Mouse (Mus musculus): ENCODE measurements around the gene Pou6f1.
"Not testable (repeated sequence)": the region's sequence is repeated elsewhere in the genome, so short reads cannot be mapped to it uniquely, and the experiment has no call there.

Pou6f1 gene

DNA sequence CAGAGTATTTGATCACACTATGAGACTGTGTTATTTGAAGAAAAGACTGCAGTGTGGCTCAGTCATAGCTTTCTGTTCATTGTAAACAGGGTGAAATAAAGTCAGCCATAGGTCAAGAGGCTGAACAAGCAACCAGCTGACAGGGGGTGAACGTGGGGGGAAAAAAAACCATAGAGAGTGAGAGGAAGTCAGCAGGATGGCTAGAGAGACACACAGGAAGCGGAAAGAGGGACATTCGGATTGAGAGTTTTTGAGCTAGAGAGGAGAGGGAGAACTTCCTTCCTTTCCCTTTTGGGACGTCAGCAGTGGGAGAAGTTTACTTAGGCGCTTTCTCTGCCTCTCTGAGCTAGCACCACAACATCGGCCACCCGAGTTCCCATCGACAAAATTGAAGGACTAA, 9.3 kb downstream of the Pou6f1 start:
- in situ Hi-C loops (cut with MboI; ENCODE audit: low pct_unique_long_range_greater_than_20kb in 1 of 2, low sequenced_read_pairs in 2 of 2, unreplicated experiment in 1 of 2), result no loop called here

DNA sequence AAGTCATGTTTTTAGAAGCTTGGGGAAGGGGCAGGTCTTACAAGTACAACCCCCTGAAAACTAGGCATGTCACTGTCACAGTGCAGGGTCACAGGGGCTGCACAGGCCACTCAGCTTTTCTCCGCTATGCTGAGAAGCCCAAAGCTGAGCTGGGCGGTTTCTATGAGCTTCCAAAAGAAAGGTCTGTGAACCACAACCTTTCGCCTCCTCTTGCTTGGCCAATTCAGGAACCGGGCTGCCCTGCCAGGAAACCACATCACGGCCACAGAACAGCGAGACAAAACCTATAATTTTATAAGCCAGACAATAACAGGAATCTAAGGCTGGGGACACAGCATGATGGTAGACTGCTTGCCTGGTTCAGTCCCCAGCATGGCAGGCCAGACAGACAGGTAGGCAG, 11.5 kb downstream of the Pou6f1 start:
- in situ Hi-C loops (cut with MboI; ENCODE audit: low pct_unique_long_range_greater_than_20kb in 1 of 2, low sequenced_read_pairs in 2 of 2, unreplicated experiment in 1 of 2), result no loop called here

DNA sequence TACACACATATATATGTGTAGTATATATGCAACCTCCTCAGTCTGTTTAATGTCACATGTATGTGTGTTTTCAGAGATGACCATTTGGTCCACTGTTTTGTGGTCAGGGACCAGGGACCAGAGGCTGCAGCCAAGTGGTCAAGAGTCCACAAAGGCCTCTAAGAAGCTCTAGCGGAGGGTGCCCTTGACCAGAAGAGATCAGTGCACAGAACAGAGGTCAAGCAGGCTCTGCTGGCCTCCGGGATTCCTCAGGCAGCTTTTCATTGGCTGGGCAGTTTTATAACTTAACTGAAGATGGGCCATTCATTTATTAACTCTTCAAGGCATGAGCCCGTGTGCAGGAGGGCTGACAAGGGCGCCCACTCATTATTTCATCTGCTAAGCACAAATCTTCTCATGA, 12.6 kb downstream of the Pou6f1 start:
- in situ Hi-C loops (cut with MboI; ENCODE audit: low pct_unique_long_range_greater_than_20kb in 1 of 2, low sequenced_read_pairs in 2 of 2, unreplicated experiment in 1 of 2), result no loop called here

DNA sequence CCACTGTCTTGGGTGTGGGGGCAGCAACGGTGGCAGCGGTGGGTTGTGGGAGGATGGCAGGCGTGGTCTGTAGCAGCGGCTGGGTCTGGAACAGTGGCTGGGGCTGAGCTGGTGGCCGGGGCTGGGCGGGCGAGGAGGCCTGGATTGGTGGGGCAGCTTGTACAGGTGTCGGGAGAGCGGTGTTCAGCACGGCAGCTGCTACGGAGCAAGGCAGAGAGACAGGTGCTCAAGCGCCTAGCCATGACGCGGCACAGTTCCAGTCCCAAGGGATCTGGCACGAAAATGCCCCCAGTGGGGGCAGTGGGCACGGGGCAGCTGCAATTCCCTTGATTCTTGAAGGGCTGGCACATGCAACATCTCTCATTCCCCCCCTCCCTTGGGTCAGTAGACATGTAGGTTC, 13.9 kb downstream of the Pou6f1 start:
- in situ Hi-C loops (cut with MboI; ENCODE audit: low pct_unique_long_range_greater_than_20kb in 1 of 2, low sequenced_read_pairs in 2 of 2, unreplicated experiment in 1 of 2), result no loop called here

DNA sequence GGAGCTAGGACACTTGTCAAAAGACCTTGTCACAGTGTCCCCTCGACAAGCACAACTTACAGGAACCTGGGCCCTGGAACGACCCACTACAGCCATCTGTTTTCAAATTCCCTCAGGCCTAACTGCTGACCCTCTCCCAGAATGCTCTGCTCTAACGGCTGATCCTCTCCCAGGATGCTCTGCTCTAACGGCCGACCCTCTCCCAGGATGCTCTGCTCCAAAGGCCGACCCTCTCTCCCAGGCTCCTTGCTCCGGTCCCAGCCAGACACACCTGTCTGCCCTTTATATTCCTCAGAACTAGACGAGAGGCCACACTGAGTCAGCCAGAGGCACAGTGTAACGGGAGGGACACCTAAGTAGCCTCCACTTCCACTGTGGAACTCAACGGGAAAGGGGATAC, 19.7 kb downstream of the Pou6f1 start:
- in situ Hi-C loops (cut with MboI; ENCODE audit: low pct_unique_long_range_greater_than_20kb in 1 of 2, low sequenced_read_pairs in 2 of 2, unreplicated experiment in 1 of 2), result no loop called here

DNA sequence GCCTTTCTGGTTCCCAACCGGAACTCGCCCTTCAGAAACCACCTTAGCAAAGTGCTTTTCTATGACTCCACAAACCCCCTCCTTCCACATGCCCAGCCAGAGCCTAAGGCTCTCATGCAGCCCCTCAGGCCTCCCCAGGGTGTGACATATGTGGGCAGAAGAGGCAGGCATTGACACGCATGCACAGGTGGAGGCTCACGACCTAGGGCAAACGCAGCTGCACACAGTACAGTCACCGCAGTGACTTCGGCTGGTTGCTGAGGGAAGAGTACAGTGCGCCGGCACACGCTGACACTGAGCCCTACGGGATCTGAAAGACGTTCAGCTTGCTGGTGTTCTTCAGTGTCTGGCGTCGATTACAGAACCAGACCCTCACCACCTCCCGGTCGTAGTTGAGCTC, 21.8 kb downstream of the Pou6f1 start:
- in situ Hi-C loops (cut with MboI; ENCODE audit: low pct_unique_long_range_greater_than_20kb in 1 of 2, low sequenced_read_pairs in 2 of 2, unreplicated experiment in 1 of 2), result no loop called here

DNA sequence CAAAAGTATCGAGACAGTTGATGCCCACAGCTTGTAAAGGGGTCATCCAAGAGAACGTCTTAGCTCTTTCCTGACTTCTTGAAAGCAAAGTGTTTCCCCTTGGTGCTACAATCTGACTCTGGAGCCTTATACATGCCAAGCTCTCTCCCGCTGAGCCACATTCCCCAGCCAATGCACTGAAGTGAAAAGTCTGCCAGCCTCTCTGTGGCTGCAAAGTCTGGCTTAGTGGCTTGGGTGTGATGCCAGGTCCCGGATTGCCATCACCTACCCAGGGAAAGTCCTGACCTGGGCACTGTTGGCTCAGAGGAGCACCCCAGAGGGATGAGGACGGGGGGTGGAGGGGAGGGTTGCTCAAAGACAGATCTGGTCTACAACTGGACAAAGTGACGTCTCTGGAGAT, 23.0 kb downstream of the Pou6f1 start:
- in situ Hi-C loops (cut with MboI; ENCODE audit: low pct_unique_long_range_greater_than_20kb in 1 of 2, low sequenced_read_pairs in 2 of 2, unreplicated experiment in 1 of 2), result no loop called here

DNA sequence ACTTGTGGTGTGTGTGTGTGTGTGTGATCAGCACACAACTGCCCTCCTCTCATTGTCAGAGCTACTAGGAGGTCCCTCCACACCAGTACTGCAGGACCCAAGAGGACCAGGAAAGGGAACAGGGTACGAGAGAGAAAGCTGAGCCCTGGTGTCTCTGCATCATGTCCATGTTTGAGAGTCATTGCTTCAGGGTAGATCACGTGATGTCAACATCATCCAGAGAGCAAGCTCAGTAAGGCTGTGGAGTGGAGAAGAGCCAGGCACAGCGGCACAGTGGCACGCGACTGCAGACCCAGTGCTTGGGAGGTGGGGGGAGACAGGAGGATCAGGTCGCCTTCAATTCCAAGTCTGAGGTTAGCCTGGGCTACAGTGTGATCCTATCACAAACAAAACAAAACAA, 23.4 kb downstream of the Pou6f1 start:
- in situ Hi-C loops (cut with MboI; ENCODE audit: low pct_unique_long_range_greater_than_20kb in 1 of 2, low sequenced_read_pairs in 2 of 2, unreplicated experiment in 1 of 2), result no loop called here

DNA sequence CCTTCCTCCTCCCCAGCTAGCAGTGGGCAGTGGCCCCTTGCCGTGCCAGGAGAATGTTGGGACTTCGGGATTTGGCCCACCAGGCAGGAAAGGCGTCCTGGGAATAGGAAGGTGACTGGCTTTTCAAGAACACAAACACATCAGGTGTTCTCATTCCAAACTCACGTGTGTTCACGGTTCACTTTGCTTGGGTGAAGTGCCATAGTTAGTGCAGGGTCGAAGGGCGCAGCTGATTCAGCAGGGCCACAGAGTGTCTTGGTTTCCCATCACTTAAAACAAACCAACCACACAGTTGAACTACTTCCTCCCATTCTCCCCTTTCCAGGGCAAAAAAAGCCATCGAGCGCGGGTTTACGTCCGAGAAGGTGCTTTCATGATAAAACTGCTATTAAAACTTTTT, 24.4 kb downstream of the Pou6f1 start:
- in situ Hi-C loops (cut with MboI; ENCODE audit: low pct_unique_long_range_greater_than_20kb in 1 of 2, low sequenced_read_pairs in 2 of 2, unreplicated experiment in 1 of 2), result no loop called here

DNA sequence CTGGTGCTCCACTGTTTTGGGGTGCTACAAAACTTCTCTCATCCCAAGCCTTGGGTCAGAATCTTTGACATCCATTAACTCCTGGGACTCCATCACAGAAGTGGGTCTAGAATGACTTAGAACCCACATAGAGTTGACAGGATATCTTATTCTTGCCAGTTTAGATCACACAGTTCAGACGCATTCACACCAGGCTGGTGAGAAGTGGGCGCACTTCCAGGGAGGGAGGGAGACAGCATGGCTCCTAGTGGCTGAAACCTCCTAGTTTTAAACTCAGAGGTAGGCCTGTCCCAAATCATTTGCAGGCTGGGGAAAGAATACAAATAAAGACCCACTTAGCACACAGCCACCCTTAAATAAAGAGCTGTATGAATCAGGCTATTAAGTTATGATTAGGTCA, 25.4 kb downstream of the Pou6f1 start:
- in situ Hi-C loops (cut with MboI; ENCODE audit: low pct_unique_long_range_greater_than_20kb in 1 of 2, low sequenced_read_pairs in 2 of 2, unreplicated experiment in 1 of 2), result no loop called here

DNA sequence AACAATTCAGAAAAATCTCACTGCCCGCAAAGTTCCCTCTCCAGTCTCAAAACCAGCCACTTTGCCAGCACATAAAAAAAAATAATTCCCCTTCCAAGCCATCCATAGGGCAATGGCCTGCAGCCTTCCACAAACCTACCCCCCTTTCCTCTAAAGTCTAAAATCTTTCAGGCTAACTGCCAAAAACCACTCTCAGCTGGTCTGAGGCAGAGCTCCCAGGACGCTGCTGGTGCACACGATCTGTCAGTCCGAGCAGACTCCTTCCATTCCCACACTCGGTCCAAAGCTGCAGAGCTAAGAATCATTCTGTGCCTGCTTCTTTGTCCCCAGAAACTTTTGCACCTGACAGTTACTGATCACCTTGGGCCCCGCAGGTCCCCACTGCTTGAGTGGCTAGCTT, 25.8 kb downstream of the Pou6f1 start:
- in situ Hi-C loops (cut with MboI; ENCODE audit: low pct_unique_long_range_greater_than_20kb in 1 of 2, low sequenced_read_pairs in 2 of 2, unreplicated experiment in 1 of 2), result no loop called here

DNA sequence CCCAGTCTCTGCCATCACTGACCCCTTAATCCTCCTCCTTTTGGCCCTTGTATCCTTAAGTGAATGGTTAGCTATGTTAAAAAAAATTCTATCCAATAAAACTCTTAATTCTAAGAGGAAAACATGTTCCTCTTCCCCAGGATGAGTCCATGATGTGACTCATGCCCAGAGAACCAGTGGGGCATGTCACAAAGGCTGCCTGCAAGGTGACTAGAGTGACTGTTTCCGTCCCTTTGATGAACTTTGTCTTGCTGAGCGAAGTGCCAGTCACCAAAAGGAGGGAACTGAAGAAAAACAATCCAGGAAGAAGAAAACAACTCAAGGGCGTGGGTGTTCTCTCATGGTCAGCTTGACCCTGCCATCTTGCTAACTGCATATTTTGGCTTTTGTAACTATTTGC, 30.5 kb downstream of the Pou6f1 start:
- in situ Hi-C loops (cut with MboI; ENCODE audit: low pct_unique_long_range_greater_than_20kb in 1 of 2, low sequenced_read_pairs in 2 of 2, unreplicated experiment in 1 of 2), result no loop called here

DNA sequence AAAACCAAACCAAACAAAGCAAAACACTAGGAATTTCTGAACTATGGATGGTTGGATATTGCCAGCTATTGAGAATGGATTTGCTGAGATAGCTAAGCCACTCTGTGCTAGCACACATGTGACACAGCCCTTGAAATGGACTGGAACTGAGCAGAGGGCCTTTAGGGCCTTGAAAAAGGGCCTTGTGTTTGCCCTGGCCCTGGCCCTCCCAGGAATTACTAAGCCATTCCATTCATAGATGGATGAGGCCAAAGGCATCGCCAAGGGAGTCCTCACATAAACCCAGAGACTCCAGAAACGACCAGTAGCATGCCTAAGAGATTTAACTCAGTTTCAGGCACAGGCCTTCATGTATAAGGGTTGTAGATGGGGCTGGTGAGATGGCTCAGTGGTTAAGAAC, 33.3 kb downstream of the Pou6f1 start:
- in situ Hi-C loops (cut with MboI; ENCODE audit: low pct_unique_long_range_greater_than_20kb in 1 of 2, low sequenced_read_pairs in 2 of 2, unreplicated experiment in 1 of 2), result no loop called here

DNA sequence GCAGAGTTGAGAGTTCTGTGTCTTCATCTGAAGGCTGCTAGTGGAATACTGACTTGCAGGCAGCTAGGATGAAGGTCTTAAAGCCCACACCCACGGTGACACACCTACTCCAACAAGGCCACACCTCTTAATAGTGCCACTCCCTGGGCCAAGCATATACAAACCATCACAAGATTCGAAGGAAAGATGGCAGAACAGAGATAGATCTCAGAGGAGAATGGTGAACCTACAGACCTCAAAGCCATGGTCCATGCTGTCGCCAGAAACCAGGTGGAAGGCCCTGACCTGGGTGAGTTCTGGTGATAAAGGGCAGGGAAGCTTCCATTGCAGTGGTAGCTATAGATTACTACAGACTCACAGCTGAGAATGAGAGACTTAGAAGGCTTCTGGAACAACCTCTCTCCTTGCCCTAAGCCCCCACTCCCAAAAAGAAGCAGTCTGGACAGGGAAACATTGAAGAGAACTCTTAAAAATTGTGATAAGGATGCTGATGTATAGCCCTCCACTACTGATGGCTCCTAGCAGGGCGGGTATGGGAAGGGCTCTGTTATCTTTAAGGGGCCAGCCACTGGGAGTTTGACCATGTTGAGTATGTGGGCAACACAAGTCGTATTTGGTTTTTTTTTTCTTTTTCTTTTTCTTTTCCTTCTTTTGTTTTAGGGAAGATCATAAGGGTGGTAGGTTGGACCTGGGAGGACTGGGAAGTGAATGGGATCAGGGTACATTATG, 41.9 kb downstream of the Pou6f1 start:
- in situ Hi-C loops (cut with MboI; ENCODE audit: low pct_unique_long_range_greater_than_20kb in 1 of 2, low sequenced_read_pairs in 2 of 2, unreplicated experiment in 1 of 2), result no loop called here

DNA sequence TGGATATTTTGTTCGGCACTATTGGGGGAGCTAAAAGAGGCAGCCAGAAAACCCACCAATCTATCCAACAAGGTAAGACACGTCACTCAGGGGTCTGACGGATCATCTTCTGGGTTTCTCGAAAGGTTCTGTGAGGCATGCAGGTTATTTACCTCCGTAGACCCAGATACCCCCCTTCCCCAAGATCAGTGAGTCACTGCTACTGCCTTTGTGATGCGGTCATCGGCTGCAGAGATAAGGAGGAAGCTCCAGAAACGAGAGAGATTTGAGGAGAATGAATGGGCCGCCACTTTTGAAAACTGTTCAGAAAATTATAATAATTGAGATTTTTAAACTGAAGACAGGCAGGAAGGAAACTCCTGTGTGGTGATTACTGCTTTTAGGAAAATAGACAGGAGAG, 43.4 kb downstream of the Pou6f1 start:
- in situ Hi-C loops (cut with MboI; ENCODE audit: low pct_unique_long_range_greater_than_20kb in 1 of 2, low sequenced_read_pairs in 2 of 2, unreplicated experiment in 1 of 2), result no loop called here

DNA sequence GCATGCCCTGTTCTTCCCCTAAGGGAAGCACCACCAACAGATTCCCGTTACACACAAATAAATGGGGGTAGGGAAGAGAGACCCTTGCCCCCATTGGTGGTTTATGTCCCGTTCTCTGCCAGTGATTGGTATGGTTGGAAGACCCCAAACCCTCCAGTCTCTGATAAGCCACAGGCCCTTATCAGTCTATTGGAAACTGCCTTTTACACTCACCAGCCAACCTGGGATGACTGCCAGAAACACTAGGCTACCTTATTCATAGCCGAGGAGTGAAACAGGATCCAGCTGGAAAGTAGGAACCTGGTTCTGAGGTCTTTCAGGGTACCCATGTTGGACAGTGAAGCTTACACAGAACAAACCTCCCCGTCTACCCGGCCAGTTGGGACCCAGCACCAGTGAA, 43.8 kb downstream of the Pou6f1 start:
- in situ Hi-C loops (cut with MboI; ENCODE audit: low pct_unique_long_range_greater_than_20kb in 1 of 2, low sequenced_read_pairs in 2 of 2, unreplicated experiment in 1 of 2), result no loop called here

DNA sequence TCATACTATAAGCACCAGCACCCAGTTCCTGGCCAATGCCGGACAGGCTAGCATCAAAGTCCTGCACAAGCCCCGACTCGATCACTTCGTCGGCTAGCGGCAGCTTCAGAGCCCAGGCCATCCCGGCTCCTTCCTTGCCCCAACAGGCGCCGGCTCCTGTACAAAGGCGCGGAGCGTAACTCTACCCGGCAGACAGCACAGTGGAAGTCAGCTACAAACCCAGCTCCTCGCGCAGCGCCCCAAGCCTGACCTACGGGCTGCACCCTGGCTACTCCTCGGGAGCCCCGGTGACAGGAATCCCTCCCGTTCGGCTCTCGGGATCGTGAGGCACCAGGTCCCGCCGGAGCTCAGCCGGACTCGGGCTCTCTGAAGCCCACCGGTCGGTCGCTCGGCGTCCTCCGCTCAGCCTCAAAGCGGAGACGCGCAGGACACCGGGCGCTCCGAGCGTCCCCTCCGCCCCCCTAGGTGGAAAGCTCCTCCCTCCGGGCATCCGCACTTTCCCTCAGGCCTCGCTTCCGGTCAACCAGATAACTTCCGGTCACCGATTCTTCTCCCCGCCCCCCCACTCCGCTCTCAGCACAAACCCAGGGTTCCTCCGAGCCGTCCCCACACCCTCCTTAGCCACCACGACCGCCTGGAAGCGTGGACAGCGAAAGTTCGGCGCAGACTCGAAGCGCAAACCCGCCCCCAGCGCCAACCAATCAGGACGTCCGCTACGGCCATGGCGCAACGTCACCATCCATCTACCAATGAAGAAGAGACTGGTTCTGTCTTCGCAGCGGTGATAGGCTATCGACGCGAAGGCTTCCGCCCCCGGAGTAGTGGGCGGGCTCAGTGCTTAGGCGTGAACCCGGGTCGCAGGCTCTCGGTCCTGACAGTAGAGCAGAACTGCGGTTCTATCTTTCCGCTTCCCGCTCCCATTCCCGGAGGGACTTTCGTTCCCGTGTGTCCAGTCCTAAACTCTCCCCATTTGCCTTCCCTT, 48.2 kb downstream of the Pou6f1 start, which contains the start of gene Tfcp2:
TSS of gene Tfcp2 (minus strand) at position 683 of the 982 bp plus-strand sequence.
- in situ Hi-C loops (cut with MboI; ENCODE audit: low pct_unique_long_range_greater_than_20kb in 1 of 2, low sequenced_read_pairs in 2 of 2, unreplicated experiment in 1 of 2), result no loop called here

DNA sequence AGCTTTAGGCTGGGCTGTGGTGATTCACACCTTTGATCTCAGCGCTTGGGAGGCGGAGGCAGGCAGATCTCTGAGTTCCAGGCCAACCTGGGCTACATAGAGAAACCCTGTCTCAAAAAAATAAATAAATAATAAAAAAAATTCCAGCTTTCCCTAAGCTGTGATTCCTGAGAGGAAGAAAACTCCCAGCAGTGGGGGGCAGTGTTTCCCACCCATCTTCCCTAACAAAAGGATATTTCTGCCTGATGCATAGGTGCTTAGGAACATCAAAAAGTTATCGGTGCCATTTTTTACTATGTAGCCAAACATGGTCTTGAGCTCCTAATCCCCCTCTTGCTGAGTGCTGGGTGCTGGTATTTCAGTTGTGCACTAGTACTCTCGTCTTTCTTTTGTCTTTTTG, 49.5 kb downstream of the Pou6f1 start:
- in situ Hi-C loops (cut with MboI; ENCODE audit: low pct_unique_long_range_greater_than_20kb in 1 of 2, low sequenced_read_pairs in 2 of 2, unreplicated experiment in 1 of 2), result no loop called here

DNA sequence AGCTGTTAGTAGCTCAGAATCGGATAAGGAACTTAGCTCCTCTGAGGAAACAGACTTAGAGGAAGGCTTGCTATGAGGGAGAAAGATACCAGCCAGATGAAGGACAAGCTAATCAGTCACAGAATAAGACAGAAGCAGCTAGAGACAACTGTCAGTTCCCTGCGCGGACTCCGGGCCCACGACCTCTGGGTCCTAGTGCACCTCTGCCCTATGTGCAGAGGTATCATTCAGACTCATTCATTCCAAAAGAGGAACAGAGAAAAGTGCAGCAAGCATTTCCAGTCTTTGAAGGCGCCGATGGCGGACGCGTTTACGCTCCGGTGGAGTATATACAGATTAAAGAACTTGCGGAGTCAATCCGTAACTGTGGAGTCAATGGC, 56.1 kb downstream of the Pou6f1 start:
- in situ Hi-C loops (cut with MboI; ENCODE audit: low pct_unique_long_range_greater_than_20kb in 1 of 2, low sequenced_read_pairs in 2 of 2, unreplicated experiment in 1 of 2), result not testable (repeated sequence)

All from mouse embryonic stem cell (cell line).